8 mouse cellular contexts compared by ENCODE assay signal in the genomic region with DNA sequence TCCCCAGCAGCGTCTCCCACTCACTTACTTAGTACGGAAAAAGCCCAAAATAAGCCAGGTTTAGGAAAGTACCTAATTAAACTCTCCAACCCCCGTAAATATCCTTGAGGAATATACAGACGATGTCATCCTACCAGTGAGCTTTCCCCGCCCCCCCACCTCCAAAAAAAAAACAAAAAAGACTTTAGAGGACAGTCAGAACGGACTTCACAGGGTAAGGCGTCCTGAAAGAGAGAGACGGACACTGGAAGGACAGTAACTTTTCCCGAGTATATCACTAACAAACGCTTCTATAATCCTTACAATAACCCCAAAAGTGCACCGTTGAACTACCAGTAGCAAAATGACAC. TPM values are rescaled to one million over a fixed set of nuclear protein-coding genes. Genes with fewer than 3 reads are reported as not detected.
DNase-seq lines count a peak whose midpoint lies in the region; ATAC-seq and TF ChIP-seq lines count a peak whose summit lies in the region.

No protein-coding gene starts in this region.

- ATAC-seq in kidney, embryonic 16.5 days (ENCODE audit: low FRiP score, low TSS enrichment), result peak; percentile 31; the same call in 1 of the 2 replicates
- ATAC-seq in embryonic facial prominence, embryonic 13.5 days (ENCODE audit: insufficient number of reproducible peaks, insufficient read depth, low FRiP score, low TSS enrichment, low read depth), result no peak
- peak; percentile 27 for ATAC-seq in intestine, embryonic 16.5 days

- 9% methylated on average over 11 of the region's 11 CpGs for WGBS in kidney, embryonic 16.5 days
- 9% methylated on average over 11 of the region's 11 CpGs for WGBS in embryonic facial prominence, embryonic 13.5 days
- 8% methylated on average over 11 of the region's 11 CpGs for WGBS in intestine, embryonic 16.5 days

- H3K4me2 ChIP-seq in kidney, embryonic 16.5 days (replicated peaks; ENCODE audit: low read depth, low read length), result peak overlapping the region; percentile 63
- peak overlapping the region; percentile 81 for H3K4me2 ChIP-seq in embryonic facial prominence, embryonic 13.5 days
- H3K4me2 ChIP-seq in intestine, embryonic 16.5 days (ENCODE audit: low read depth, low read length), result peak overlapping the region; percentile 73
- peak overlapping the region; percentile 79 for H3K4me2 ChIP-seq in myocyte (ENCODE audit: low read depth)

- H3K9me3 ChIP-seq in kidney, embryonic 16.5 days (ENCODE audit: low read length), result no peaks in the 10 kb centered on the region
- H3K9me3 ChIP-seq in embryonic facial prominence, embryonic 13.5 days, result no peaks in the 10 kb centered on the region
- no peaks in the 10 kb centered on the region for H3K9me3 ChIP-seq in intestine, embryonic 16.5 days (ENCODE audit: control insufficient read depth, low read length)

- peak overlapping the region; percentile 95 for H3K4me3 ChIP-seq in kidney, embryonic 16.5 days (ENCODE audit: low read length)
- peak overlapping the region; percentile 83 for H3K4me3 ChIP-seq in embryonic facial prominence, embryonic 13.5 days
- H3K4me3 ChIP-seq in intestine, embryonic 16.5 days (ENCODE audit: low read length), result peak overlapping the region; percentile 60
- H3K4me3 ChIP-seq in myocyte, result peak overlapping the region; percentile 55

- H3K79me2 ChIP-seq in myocyte (ENCODE audit: control insufficient read depth, insufficient read depth), result peaks cover 9% of the 10 kb centered on the region

- H3K36me3 ChIP-seq in kidney, embryonic 16.5 days (ENCODE audit: insufficient read depth, low read length), result peaks cover 12% of the 10 kb centered on the region
- peaks cover 20% of the 10 kb centered on the region for H3K36me3 ChIP-seq in embryonic facial prominence, embryonic 13.5 days
- H3K36me3 ChIP-seq in intestine, embryonic 16.5 days (ENCODE audit: control insufficient read depth, insufficient read depth, low read length), result no peaks in the 10 kb centered on the region
- H3K36me3 ChIP-seq in myocyte (ENCODE audit: control insufficient read depth, insufficient read depth), result no peaks in the 10 kb centered on the region

- H3K9ac ChIP-seq in kidney, embryonic 16.5 days (replicated peaks; ENCODE audit: low read length), result peak overlapping the region; percentile 67
- H3K9ac ChIP-seq in embryonic facial prominence, embryonic 13.5 days, result peak overlapping the region; percentile 88
- H3K9ac ChIP-seq in intestine, embryonic 16.5 days (ENCODE audit: low read depth, low read length), result peak overlapping the region; percentile 71

- H3K4me1 ChIP-seq in kidney, embryonic 16.5 days (ENCODE audit: insufficient read depth, low read length), result peaks cover 11% of the 10 kb centered on the region
- peaks cover 20% of the 10 kb centered on the region for H3K4me1 ChIP-seq in embryonic facial prominence, embryonic 13.5 days
- peaks cover 16% of the 10 kb centered on the region for H3K4me1 ChIP-seq in intestine, embryonic 16.5 days (ENCODE audit: control insufficient read depth, insufficient read depth, low read length)

- no peak for TF ChIP-seq POLR2A in myocyte (IDR thresholded peaks at IDR 0.05; ENCODE audit: insufficient read length, low read depth)

- no peak for DNase-seq in kidney, postnatal 14 days
- no peak for DNase-seq in cerebellum, adult 8-10 months
- no peak for DNase-seq in cerebellum, postnatal 25 days
- no peak for DNase-seq in urinary bladder, postnatal 10 days (ENCODE audit: low spot score)

- H3ac ChIP-seq in myocyte (ENCODE audit: control insufficient read depth, insufficient read length), result peak overlapping the region; percentile 15

- H3K27ac ChIP-seq in kidney, embryonic 16.5 days (ENCODE audit: low read length), result peak overlapping the region; percentile 73
- H3K27ac ChIP-seq in embryonic facial prominence, embryonic 13.5 days, result peak overlapping the region; percentile 86
- peak overlapping the region; percentile 25 for H3K27ac ChIP-seq in intestine, embryonic 16.5 days (ENCODE audit: low read length)

- H3K27me3 ChIP-seq in kidney, embryonic 16.5 days (ENCODE audit: insufficient read depth, low read length), result no peaks in the 10 kb centered on the region
- H3K27me3 ChIP-seq in embryonic facial prominence, embryonic 13.5 days, result peaks cover 4% of the 10 kb centered on the region; the same call in 1 of the 2 replicates
- H3K27me3 ChIP-seq in intestine, embryonic 16.5 days (replicated peaks; ENCODE audit: control insufficient read depth, insufficient read depth, low read length), result peaks cover 4% of the 10 kb centered on the region
- H3K27me3 ChIP-seq in myocyte (ENCODE audit: control insufficient read depth, insufficient read depth, insufficient read length), result no peaks in the 10 kb centered on the region

TF ChIP-seq in myocyte, 11 proteins besides CTCF, POLR2A, EP300 and RAD21:
- TF ChIP-seq USF1 (IDR thresholded peaks at IDR 0.05; ENCODE audit: low read depth), result no peak
- TF ChIP-seq TCF12 (IDR thresholded peaks at IDR 0.05; ENCODE audit: insufficient read depth, poor library complexity, severe bottlenecking), result no peak
- TF ChIP-seq MYOD1 (IDR thresholded peaks at IDR 0.05; ENCODE audit: control insufficient read depth in 1 of 3, insufficient read length in 2 of 3, low read depth in 2 of 3), result no peak
- no peak for TF ChIP-seq CEBPB (IDR thresholded peaks at IDR 0.05; ENCODE audit: insufficient read depth, poor library complexity, severe bottlenecking)
- no peak for TF ChIP-seq MAX (IDR thresholded peaks at IDR 0.05; ENCODE audit: low read depth)
- no peak for TF ChIP-seq REST (IDR thresholded peaks at IDR 0.05; ENCODE audit: insufficient read depth, insufficient read length)
- no peak for TF ChIP-seq TCF3 (IDR thresholded peaks at IDR 0.05; ENCODE audit: insufficient read length, low read depth)
- TF ChIP-seq SRF (IDR thresholded peaks at IDR 0.05; ENCODE audit: control insufficient read depth, insufficient read length, low read depth), result no peak
- TF ChIP-seq MYOG (IDR thresholded peaks at IDR 0.05; ENCODE audit: control insufficient read depth in 1 of 3, insufficient read depth in 1 of 3, insufficient read length in 2 of 3, low read depth in 2 of 3), result no peak
- no peak for TF ChIP-seq E2F4 (IDR thresholded peaks at IDR 0.05; ENCODE audit: insufficient read depth)
- no peak for TF ChIP-seq POLR2AphosphoS2 (IDR thresholded peaks at IDR 0.05; ENCODE audit: insufficient read length, low read depth)

RNA-seq across cellular contexts. Expression of a gene that starts 0.3 kb away (rescaled TPM):
- polyA plus RNA-seq in kidney, embryonic 16.5 days (2015; fragmentation: Nextera tagmentation; extraction: Ambion mirVana), result 89.2 and 91.7 TPM in 2 replicates
- polyA plus RNA-seq in embryonic facial prominence, embryonic 13.5 days (2015; fragmentation: Nextera tagmentation; extraction: Ambion mirVana), result 72.9 and 80.6 TPM in 2 replicates
- 50.6 and 59.1 TPM in 2 replicates for polyA plus RNA-seq in intestine, embryonic 16.5 days (2015; fragmentation: Nextera tagmentation; extraction: Ambion mirVana)
- 57.5 TPM for polyA plus RNA-seq in myocyte (2012; fragmentation: generic; extraction: Trizol)

RNA-seq across cellular contexts. Expression of a gene that starts 16.1 kb away (rescaled TPM):
- polyA plus RNA-seq in kidney, embryonic 16.5 days (2015; fragmentation: Nextera tagmentation; extraction: Ambion mirVana), result 1.2 and 1.3 TPM in 2 replicates
- 24.1 and 32.7 TPM in 2 replicates for polyA plus RNA-seq in embryonic facial prominence, embryonic 13.5 days (2015; fragmentation: Nextera tagmentation; extraction: Ambion mirVana)
- polyA plus RNA-seq in intestine, embryonic 16.5 days (2015; fragmentation: Nextera tagmentation; extraction: Ambion mirVana), result 0.50 and 0.60 TPM in 2 replicates
- polyA plus RNA-seq in myocyte (2012; fragmentation: generic; extraction: Trizol), result 0.24 TPM

RNA-seq across cellular contexts. Expression of a gene that starts 19.4 kb away (rescaled TPM):
- 118 and 120 TPM in 2 replicates for polyA plus RNA-seq in kidney, embryonic 16.5 days (2015; fragmentation: Nextera tagmentation; extraction: Ambion mirVana)
- polyA plus RNA-seq in embryonic facial prominence, embryonic 13.5 days (2015; fragmentation: Nextera tagmentation; extraction: Ambion mirVana), result 109 TPM in 2 replicates
- 75.3 and 80.9 TPM in 2 replicates for polyA plus RNA-seq in intestine, embryonic 16.5 days (2015; fragmentation: Nextera tagmentation; extraction: Ambion mirVana)
- 97.0 TPM for polyA plus RNA-seq in myocyte (2012; fragmentation: generic; extraction: Trizol)

RNA-seq across cellular contexts. Expression of a gene that starts 25.0 kb away (rescaled TPM):
- 376 and 377 TPM in 2 replicates for polyA plus RNA-seq in kidney, embryonic 16.5 days (2015; fragmentation: Nextera tagmentation; extraction: Ambion mirVana)
- polyA plus RNA-seq in embryonic facial prominence, embryonic 13.5 days (2015; fragmentation: Nextera tagmentation; extraction: Ambion mirVana), result 458 and 502 TPM in 2 replicates
- polyA plus RNA-seq in intestine, embryonic 16.5 days (2015; fragmentation: Nextera tagmentation; extraction: Ambion mirVana), result 280 and 283 TPM in 2 replicates
- 476 TPM for polyA plus RNA-seq in myocyte (2012; fragmentation: generic; extraction: Trizol)

RNA-seq across cellular contexts. Expression of a gene that starts 54.9 kb away (rescaled TPM):
- polyA plus RNA-seq in kidney, embryonic 16.5 days (2015; fragmentation: Nextera tagmentation; extraction: Ambion mirVana), result 31.4 and 33.6 TPM in 2 replicates
- polyA plus RNA-seq in embryonic facial prominence, embryonic 13.5 days (2015; fragmentation: Nextera tagmentation; extraction: Ambion mirVana), result 25.3 and 26.4 TPM in 2 replicates
- polyA plus RNA-seq in intestine, embryonic 16.5 days (2015; fragmentation: Nextera tagmentation; extraction: Ambion mirVana), result 18.0 and 21.1 TPM in 2 replicates
- 16.7 TPM for polyA plus RNA-seq in myocyte (2012; fragmentation: generic; extraction: Trizol)

Comparison
In these comparisons a context has a peak if more than half of its experiments do, and no peak if none do; other contexts are left out.
1. H3K27ac ChIP-seq: peak in every context shown above with its lines; median percentile 86 in embryonic facial prominence, embryonic 13.5 days; 73 in kidney, embryonic 16.5 days; 25 in intestine, embryonic 16.5 days.
2. RNA of a gene that starts 16.1 kb away (polyA plus RNA-seq): 24.1 to 32.7 TPM in embryonic facial prominence, embryonic 13.5 days; 1.2 to 1.3 TPM in kidney, embryonic 16.5 days, 0.50 to 0.60 TPM in intestine, embryonic 16.5 days and 0.24 TPM in myocyte (single experiment); every median in the first group is over 10 times any median in the second.
3. Peak in every context shown above with its lines, with median percentiles within 50 percentile points of each other: H3K4me2 ChIP-seq, H3K4me3 ChIP-seq and H3K9ac ChIP-seq.